Mouse (Mus musculus) skeletal muscle tissue, adult 2 months (tissue): ENCODE results near the gene Ripor3.

Experiments used
- DNase-seq: peaks from one replicate; pipeline ENCODE4 v3.0.0-alpha.2; 2012; ENCODE audit warnings: low read depth, low spot score

Ripor3 gene

GRCm38 (mm10) chr2:168028376-168028775, 18.0 kb upstream of the Ripor3 start:
- DNase-seq: no peak

GRCm38 (mm10) chr2:168026467-168026866, 16.0 kb upstream of the Ripor3 start:
- DNase-seq: no peak

GRCm38 (mm10) chr2:168025882-168026281, 15.5 kb upstream of the Ripor3 start:
- DNase-seq: no peak

GRCm38 (mm10) chr2:168025174-168025573, 14.8 kb upstream of the Ripor3 start:
- peak; percentile 36 for DNase-seq

- DNase-seq: no peak
These were observed 13.5 kb upstream of the Ripor3 start for GRCm38 (mm10) chr2:168023763-168024402.

GRCm38 (mm10) chr2:168019201-168019715, 8.8 kb upstream of the Ripor3 start:
- peak; percentile 63 for DNase-seq

- DNase-seq: peak; percentile 34
These were observed 6.6 kb upstream of the Ripor3 start for GRCm38 (mm10) chr2:168016951-168017391.

- no peak for DNase-seq
These were observed 475 bp upstream of the Ripor3 start for GRCm38 (mm10) chr2:168010893-168011292.

- no peak for DNase-seq
These were observed 2.3 kb downstream of the Ripor3 start for GRCm38 (mm10) chr2:168008132-168008531.

- no peak for DNase-seq
These were observed 3.9 kb downstream of the Ripor3 start for GRCm38 (mm10) chr2:168006489-168006888.

- DNase-seq: no peak
These were observed 4.8 kb downstream of the Ripor3 start for GRCm38 (mm10) chr2:168005616-168006015.

- DNase-seq: no peak
These were observed 5.4 kb downstream of the Ripor3 start for GRCm38 (mm10) chr2:168005005-168005404.

GRCm38 (mm10) chr2:168004369-168004768, 6.0 kb downstream of the Ripor3 start:
- DNase-seq: no peak

GRCm38 (mm10) chr2:168003431-168003830, 7.0 kb downstream of the Ripor3 start:
- DNase-seq: no peak

- no peak for DNase-seq
These were observed 7.5 kb downstream of the Ripor3 start for GRCm38 (mm10) chr2:168002884-168003283.

- DNase-seq: no peak
These were observed 8.2 kb downstream of the Ripor3 start for GRCm38 (mm10) chr2:168002188-168002587.

GRCm38 (mm10) chr2:167999145-167999743, 11.2 kb downstream of the Ripor3 start:
- no peak for DNase-seq

GRCm38 (mm10) chr2:167997562-167997961, 12.9 kb downstream of the Ripor3 start:
- DNase-seq: no peak

- DNase-seq: no peak
These were observed 13.7 kb downstream of the Ripor3 start for GRCm38 (mm10) chr2:167996672-167997215.

GRCm38 (mm10) chr2:167995870-167996635, 14.4 kb downstream of the Ripor3 start:
- no peak for DNase-seq

- no peak for DNase-seq
These were observed 17.2 kb downstream of the Ripor3 start for GRCm38 (mm10) chr2:167993260-167993659.

- DNase-seq: peak; percentile 32
These were observed 21.1 kb downstream of the Ripor3 start for GRCm38 (mm10) chr2:167989310-167989709.
